Mouse (Mus musculus): ENCODE results near the gene Ctnna2. TPM values are rescaled to one million over a fixed set of nuclear protein-coding genes. Genes with fewer than 3 reads are reported as not detected.
A peak's percentile ranks its signal among the peaks of the same experiment; 100 is the strongest.

The Ctnna2 gene
- polyA plus RNA-seq, 1 experiment from 2014 or later, result 119 TPM

DNA sequence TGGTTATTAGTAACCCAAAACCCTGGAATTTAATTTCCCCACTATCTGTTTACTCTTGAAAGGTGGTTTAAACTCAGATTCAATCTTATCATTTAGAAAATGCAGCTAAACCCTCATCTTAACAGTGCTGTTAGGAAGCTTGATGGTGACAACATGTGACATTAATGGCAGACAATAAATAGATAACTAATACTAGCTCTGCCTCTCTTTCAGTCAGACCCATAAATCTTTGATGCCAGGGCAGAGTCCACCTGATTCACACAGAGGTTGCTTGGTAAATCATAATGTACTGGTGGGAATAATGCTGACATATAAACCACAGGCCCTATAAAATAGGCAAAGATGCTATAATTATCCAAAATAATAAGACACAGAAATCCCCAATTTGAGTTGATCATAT lies 398.6 kb downstream of the Ctnna2 start:
- H3K36me3 ChIP-seq (ENCODE audit: control insufficient read depth, insufficient read depth, low read length), result no peaks in the 10 kb centered on the region
- no peaks in the 10 kb centered on the region for H3K27me3 ChIP-seq (replicated peaks; ENCODE audit: control insufficient read depth, insufficient read depth, low read length)
- ATAC-seq, result no peak
- H3K4me3 ChIP-seq (ENCODE audit: low read length), result no peak overlapping the region
- H3K4me2 ChIP-seq (ENCODE audit: low read length), result no peak overlapping the region
- no peaks in the 10 kb centered on the region for H3K9me3 ChIP-seq (ENCODE audit: control insufficient read depth, low read length)
- no peaks in the 10 kb centered on the region for H3K4me1 ChIP-seq (ENCODE audit: control insufficient read depth, insufficient read depth, low read depth, low read length)
- H3K27ac ChIP-seq (ENCODE audit: low read depth, low read length), result no peak overlapping the region
- H3K9ac ChIP-seq (ENCODE audit: low read depth, low read length), result no peak overlapping the region

DNA sequence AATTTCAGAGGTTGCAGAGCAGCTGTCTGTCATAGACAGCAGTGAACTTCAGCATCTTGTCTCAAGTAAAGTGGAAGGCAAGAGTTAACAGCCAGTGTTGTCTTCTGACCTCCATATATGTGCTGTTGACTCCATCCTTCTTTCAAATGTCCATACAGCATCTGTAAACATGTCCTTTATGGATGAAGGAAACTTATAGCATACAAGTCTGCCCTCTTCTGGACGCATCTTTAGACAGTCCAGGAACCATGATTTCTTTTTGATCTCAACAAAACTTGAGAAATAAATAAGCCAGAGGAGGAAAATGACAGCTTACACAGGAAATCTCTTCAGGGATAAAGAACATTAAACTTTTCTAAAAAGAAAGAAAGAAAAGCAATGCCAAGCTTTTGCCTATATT lies 400.9 kb downstream of the Ctnna2 start:
- Histone ChIP-seq H3K4me2 (ENCODE audit: low read length) (no peak overlapping the region), H3K27ac (ENCODE audit: low read depth, low read length) (no peak overlapping the region), H3K9me3 (ENCODE audit: control insufficient read depth, low read length) (no peaks in the 10 kb centered on the region), H3K4me1 (ENCODE audit: control insufficient read depth, insufficient read depth, low read depth, low read length) (no peaks in the 10 kb centered on the region), H3K36me3 (ENCODE audit: control insufficient read depth, insufficient read depth, low read length) (no peaks in the 10 kb centered on the region), H3K27me3 (replicated peaks; ENCODE audit: control insufficient read depth, insufficient read depth, low read length) (no peaks in the 10 kb centered on the region), H3K4me3 (ENCODE audit: low read length) (no peak overlapping the region), H3K9ac (ENCODE audit: low read depth, low read length) (no peak overlapping the region)
- WGBS, result 63% methylated on average over 1 of the region's 1 CpGs
- ATAC-seq, result no peak

DNA sequence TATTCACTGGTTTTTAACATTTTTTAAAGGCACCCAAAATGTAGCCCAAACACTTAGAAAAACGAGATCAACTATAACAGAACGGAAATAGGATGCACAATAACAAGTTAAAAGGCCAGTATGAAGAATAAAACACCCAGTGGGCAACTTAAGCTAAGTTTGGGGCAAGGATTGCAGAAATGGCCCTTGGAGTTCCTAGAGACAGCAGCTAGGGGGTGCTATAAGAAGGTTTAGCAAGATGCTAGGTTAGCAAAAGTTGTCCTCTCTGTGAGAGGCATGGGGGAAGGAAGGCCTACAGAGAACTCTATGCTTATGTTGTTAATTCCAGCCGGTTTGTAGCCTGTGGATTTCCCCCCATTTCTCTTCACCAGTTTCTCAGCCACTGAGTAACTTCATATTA lies 401.9 kb downstream of the Ctnna2 start:
- no peak overlapping the region for H3K9ac ChIP-seq (ENCODE audit: low read depth, low read length)
- no peak overlapping the region for H3K27ac ChIP-seq (ENCODE audit: low read depth, low read length)
- WGBS, result 61% methylated on average over 3 of the region's 3 CpGs
- H3K4me3 ChIP-seq (ENCODE audit: low read length), result no peak overlapping the region
- H3K9me3 ChIP-seq (ENCODE audit: control insufficient read depth, low read length), result no peaks in the 10 kb centered on the region
- no peak overlapping the region for H3K4me2 ChIP-seq (ENCODE audit: low read length)
- H3K27me3 ChIP-seq (replicated peaks; ENCODE audit: control insufficient read depth, insufficient read depth, low read length), result no peaks in the 10 kb centered on the region
- H3K4me1 ChIP-seq (ENCODE audit: control insufficient read depth, insufficient read depth, low read depth, low read length), result no peaks in the 10 kb centered on the region
- ATAC-seq, result no peak
- H3K36me3 ChIP-seq (ENCODE audit: control insufficient read depth, insufficient read depth, low read length), result no peaks in the 10 kb centered on the region

- peak; percentile 20; the same call in 1 of the 2 replicates for ATAC-seq
- WGBS, result 49% methylated on average over 3 of the region's 3 CpGs
- Histone ChIP-seq H3K27ac (ENCODE audit: low read depth, low read length) (no peak overlapping the region), H3K9me3 (ENCODE audit: control insufficient read depth, low read length) (no peaks in the 10 kb centered on the region), H3K4me3 (ENCODE audit: low read length) (no peak overlapping the region), H3K4me1 (ENCODE audit: control insufficient read depth, insufficient read depth, low read depth, low read length) (no peaks in the 10 kb centered on the region), H3K36me3 (ENCODE audit: control insufficient read depth, insufficient read depth, low read length) (no peaks in the 10 kb centered on the region), H3K4me2 (ENCODE audit: low read length) (no peak overlapping the region), H3K9ac (ENCODE audit: low read depth, low read length) (no peak overlapping the region), H3K27me3 (replicated peaks; ENCODE audit: control insufficient read depth, insufficient read depth, low read length) (no peaks in the 10 kb centered on the region)
Measured at GRCm38 (mm10) chr6:77572614-77573013, 406.9 kb downstream of the Ctnna2 start.

- H3K4me3 ChIP-seq (ENCODE audit: low read length), result no peak overlapping the region
- no peaks in the 10 kb centered on the region for H3K4me1 ChIP-seq (ENCODE audit: control insufficient read depth, insufficient read depth, low read depth, low read length)
- no peaks in the 10 kb centered on the region for H3K27me3 ChIP-seq (replicated peaks; ENCODE audit: control insufficient read depth, insufficient read depth, low read length)
- H3K9ac ChIP-seq (ENCODE audit: low read depth, low read length), result no peak overlapping the region
- no peak overlapping the region for H3K4me2 ChIP-seq (ENCODE audit: low read length)
- 88% methylated on average over 3 of the region's 3 CpGs for WGBS
- no peaks in the 10 kb centered on the region for H3K36me3 ChIP-seq (ENCODE audit: control insufficient read depth, insufficient read depth, low read length)
- H3K9me3 ChIP-seq (ENCODE audit: control insufficient read depth, low read length), result no peaks in the 10 kb centered on the region
- no peak for ATAC-seq
- H3K27ac ChIP-seq (ENCODE audit: low read depth, low read length), result no peak overlapping the region
Measured at GRCm38 (mm10) chr6:77569851-77570250, 409.6 kb downstream of the Ctnna2 start.

DNA sequence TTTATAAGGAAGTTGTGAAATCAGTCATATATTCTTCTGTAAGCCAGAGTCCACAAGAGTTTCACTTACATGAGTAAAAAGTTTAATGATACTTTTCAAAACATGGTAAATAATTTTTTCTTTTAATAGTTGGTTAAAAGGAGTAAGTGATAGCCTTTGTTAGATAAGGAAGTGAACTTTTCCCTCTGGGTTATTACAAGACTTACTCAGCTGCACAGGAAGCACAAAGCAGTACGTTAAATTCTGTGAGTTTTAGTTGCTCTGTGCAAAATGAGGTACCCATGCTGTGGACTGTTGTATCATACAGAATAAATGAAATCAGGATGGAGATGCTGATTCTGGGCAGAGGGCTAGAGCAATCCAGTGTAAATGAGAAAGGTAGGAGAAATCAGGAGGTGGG lies 423.3 kb downstream of the Ctnna2 start:
- H3K4me3 ChIP-seq (ENCODE audit: low read length), result no peak overlapping the region
- no peaks in the 10 kb centered on the region for H3K36me3 ChIP-seq (ENCODE audit: control insufficient read depth, insufficient read depth, low read length)
- H3K9ac ChIP-seq (ENCODE audit: low read depth, low read length), result no peak overlapping the region
- no peak for ATAC-seq
- H3K4me1 ChIP-seq (ENCODE audit: control insufficient read depth, insufficient read depth, low read depth, low read length), result no peaks in the 10 kb centered on the region
- H3K4me2 ChIP-seq (ENCODE audit: low read length), result no peak overlapping the region
- no peak overlapping the region for H3K27ac ChIP-seq (ENCODE audit: low read depth, low read length)
- no peaks in the 10 kb centered on the region for H3K9me3 ChIP-seq (ENCODE audit: control insufficient read depth, low read length)
- no peaks in the 10 kb centered on the region for H3K27me3 ChIP-seq (replicated peaks; ENCODE audit: control insufficient read depth, insufficient read depth, low read length)
- WGBS, result 75% methylated on average over 1 of the region's 1 CpGs

DNA sequence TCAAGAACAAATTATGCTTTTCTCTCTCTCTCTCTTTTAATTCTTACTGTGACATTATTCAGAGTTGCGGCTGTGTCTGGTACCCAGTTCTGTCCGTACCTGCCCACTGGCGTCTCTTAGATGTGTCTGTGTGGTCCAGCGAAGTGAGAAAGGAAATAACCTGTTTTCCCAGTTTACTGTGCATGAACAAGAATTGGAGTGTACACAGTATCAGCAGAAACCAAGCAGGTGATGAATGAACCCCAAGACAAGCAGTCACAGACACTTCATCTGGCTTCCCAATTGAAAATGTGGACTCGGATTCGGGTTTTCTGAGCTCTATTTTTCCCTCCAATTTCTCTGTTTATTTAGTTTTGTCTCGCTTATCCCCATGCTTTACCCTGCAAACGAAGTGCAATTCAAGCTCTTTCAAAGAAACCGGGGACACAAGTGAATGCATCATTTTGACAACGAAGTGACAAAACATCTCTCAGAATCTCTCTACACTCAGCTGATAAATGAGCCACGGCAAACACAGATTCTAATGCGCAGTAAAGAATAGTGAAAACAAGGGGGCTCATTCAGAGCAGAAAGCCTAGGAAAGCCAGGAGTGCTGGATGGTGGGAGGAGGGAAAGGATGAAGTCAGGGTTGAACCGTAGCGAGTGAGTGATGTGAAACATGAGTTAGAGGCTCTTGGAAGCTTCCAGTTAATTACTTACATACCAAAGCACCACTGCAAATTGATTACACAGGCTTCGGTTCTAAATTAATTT lies 442.3 kb downstream of the Ctnna2 start:
- no peaks in the 10 kb centered on the region for H3K27me3 ChIP-seq (replicated peaks; ENCODE audit: control insufficient read depth, insufficient read depth, low read length)
- ATAC-seq, result peak; percentile 70
- H3K4me2 ChIP-seq (ENCODE audit: low read length), result peak overlapping the region; percentile 43
- H3K36me3 ChIP-seq (ENCODE audit: control insufficient read depth, insufficient read depth, low read length), result no peaks in the 10 kb centered on the region
- no peak overlapping the region for H3K4me3 ChIP-seq (ENCODE audit: low read length)
- 33% methylated on average over 15 of the region's 15 CpGs for whole genome bisulfite sequencing
- no peak overlapping the region for H3K9ac ChIP-seq (ENCODE audit: low read depth, low read length)
- H3K9me3 ChIP-seq (ENCODE audit: control insufficient read depth, low read length), result no peaks in the 10 kb centered on the region
- H3K27ac ChIP-seq (ENCODE audit: low read depth, low read length), result peak overlapping the region; percentile 16; the same call in 1 of the 2 replicates
- H3K4me1 ChIP-seq (ENCODE audit: control insufficient read depth, insufficient read depth, low read depth, low read length), result peaks cover 5% of the 10 kb centered on the region; the same call in 1 of the 2 replicates

GRCm38 (mm10) chr6:77527636-77528035 lies 451.9 kb downstream of the Ctnna2 start:
- no peak for ATAC-seq
- 67% methylated on average over 2 of the region's 2 CpGs for WGBS

DNA sequence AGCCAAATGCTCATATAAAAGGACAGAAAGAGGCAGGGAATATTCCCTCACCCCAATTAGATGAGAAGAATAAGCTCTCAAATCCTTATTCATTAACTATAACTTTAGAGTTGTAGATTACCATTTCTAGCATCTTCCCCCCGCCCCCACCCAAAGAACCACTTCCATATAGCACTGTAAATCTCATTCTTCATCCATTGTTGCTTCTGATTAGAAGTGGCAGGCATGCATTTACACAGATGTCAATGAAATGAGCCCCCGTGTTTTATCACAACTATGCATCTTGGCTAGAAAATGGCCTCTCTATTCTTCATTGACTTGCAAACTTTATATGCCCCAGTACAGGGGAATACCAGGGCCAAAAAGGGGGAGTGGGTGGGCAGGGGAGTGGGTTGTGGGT lies 457.7 kb downstream of the Ctnna2 start:
- Histone ChIP-seq H3K27ac (ENCODE audit: low read depth, low read length) (no peak overlapping the region), H3K27me3 (replicated peaks; ENCODE audit: control insufficient read depth, insufficient read depth, low read length) (no peaks in the 10 kb centered on the region), H3K36me3 (ENCODE audit: control insufficient read depth, insufficient read depth, low read length) (no peaks in the 10 kb centered on the region), H3K4me3 (ENCODE audit: low read length) (no peak overlapping the region), H3K9ac (ENCODE audit: low read depth, low read length) (no peak overlapping the region), H3K9me3 (ENCODE audit: control insufficient read depth, low read length) (no peaks in the 10 kb centered on the region), H3K4me2 (ENCODE audit: low read length) (no peak overlapping the region), H3K4me1 (ENCODE audit: control insufficient read depth, insufficient read depth, low read depth, low read length) (no peaks in the 10 kb centered on the region)
- ATAC-seq, result no peak
- WGBS, result 52% methylated on average over 2 of the region's 2 CpGs

More at GRCm38 (mm10) chr6:77527636-77528035, 451.9 kb downstream of the Ctnna2 start:
- Histone ChIP-seq H3K4me2 (ENCODE audit: low read length) (no peak overlapping the region), H3K4me3 (ENCODE audit: low read length) (no peak overlapping the region), H3K9me3 (ENCODE audit: control insufficient read depth, low read length) (no peaks in the 10 kb centered on the region), H3K4me1 (ENCODE audit: control insufficient read depth, insufficient read depth, low read depth, low read length) (no peaks in the 10 kb centered on the region), H3K27ac (ENCODE audit: low read depth, low read length) (no peak overlapping the region), H3K9ac (ENCODE audit: low read depth, low read length) (no peak overlapping the region), H3K36me3 (ENCODE audit: control insufficient read depth, insufficient read depth, low read length) (no peaks in the 10 kb centered on the region), H3K27me3 (replicated peaks; ENCODE audit: control insufficient read depth, insufficient read depth, low read length) (no peaks in the 10 kb centered on the region)

All from hindbrain, embryonic 16.5 days (tissue).